Mouse (Mus musculus) lung, postnatal 0 days (tissue): ENCODE results near the gene Cnga2.

ENCODE experiments used
- CTCF ChIP-seq: IDR thresholded peaks from 2 replicates; pipeline ENCODE4 v1.5.1; 2016; ENCODE audit warnings: antibody characterized with exemption, mild to moderate bottlenecking
- EP300 ChIP-seq: IDR thresholded peaks from 2 replicates; pipeline ENCODE4 v1.6.1; 2016; ENCODE audit warnings: antibody characterized with exemption, mild to moderate bottlenecking, control low read depth

- TF ChIP-seq CTCF, result peak; percentile 69
- no peak for TF ChIP-seq EP300
Observed at GRCm38 (mm10) chrX:72022750-72023398, 31.2 kb downstream of the Cnga2 start.
